Mouse (Mus musculus): ENCODE results near the gene Rnpep. TPM values are rescaled to one million over a fixed set of nuclear protein-coding genes. Genes with fewer than 3 reads are reported as not detected.
A peak's percentile ranks its signal among the peaks of the same experiment; 100 is the strongest.
"Not testable (repeated sequence)": the region's sequence is repeated elsewhere in the genome, so short reads cannot be mapped to it uniquely, and the experiment has no call there.

Rnpep gene
- polyA plus RNA-seq, 1 experiment from 2014 or later: 70.0 TPM

DNA sequence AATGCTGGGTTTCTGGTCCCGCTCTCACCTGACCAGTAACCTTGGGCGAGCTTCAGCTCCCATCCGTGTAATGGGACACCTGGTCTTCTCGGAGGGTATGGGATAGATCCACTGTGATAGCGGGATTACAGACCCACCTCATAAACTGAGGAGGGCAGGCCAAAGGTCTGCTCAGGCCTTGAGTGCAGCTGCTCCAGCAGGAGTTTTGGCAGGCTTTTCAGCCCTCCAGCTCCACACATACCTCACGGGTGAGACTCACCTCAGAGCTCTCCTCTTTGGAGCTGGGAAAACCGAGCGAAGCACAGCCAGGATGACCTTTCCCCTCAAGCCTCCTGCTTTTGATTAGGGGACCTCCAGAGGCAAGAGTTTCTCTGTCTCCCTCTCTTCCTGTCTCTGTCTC lies 32.5 kb downstream of the Rnpep start:
- Histone ChIP-seq H3K4me1 (peaks cover 38% of the 10 kb centered on the region), H3K27ac (peak overlapping the region; percentile 17; the same call in 1 of the 2 replicates), H3K4me3 (no peak overlapping the region), H3K27me3 (ENCODE audit: insufficient read depth, poor library complexity, severe bottlenecking) (peaks cover 78% of the 10 kb centered on the region), H3K36me3 (no peaks in the 10 kb centered on the region), H3K9me3 (no peaks in the 10 kb centered on the region)
- WGBS: 75% methylated on average over 8 of the region's 8 CpGs
- no peak for DNase-seq (ENCODE audit: low spot score)

DNA sequence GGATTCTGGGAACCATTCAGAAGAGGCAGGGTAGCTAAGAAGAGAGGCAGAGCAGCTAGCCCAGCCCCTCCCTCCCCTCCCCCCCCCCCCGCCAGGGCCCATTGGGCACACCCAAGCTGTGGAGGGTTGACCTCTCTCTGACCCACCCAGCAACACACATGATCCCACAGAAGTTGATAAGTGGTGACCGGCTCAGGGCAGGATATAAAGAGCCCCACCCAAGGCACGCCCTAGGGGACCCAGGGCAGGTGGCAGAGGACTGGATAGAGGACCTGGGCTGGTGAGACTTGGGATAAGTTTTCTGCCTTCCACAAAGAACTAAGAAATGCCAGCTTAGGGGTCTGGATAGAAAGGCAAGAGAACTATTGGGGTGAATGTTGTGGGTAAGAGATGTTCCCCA lies 33.2 kb downstream of the Rnpep start:
- Histone ChIP-seq H3K27me3 (ENCODE audit: insufficient read depth, poor library complexity, severe bottlenecking) (peaks cover 72% of the 10 kb centered on the region), H3K9me3 (no peaks in the 10 kb centered on the region), H3K4me3 (no peak overlapping the region), H3K27ac (no peak overlapping the region), H3K36me3 (no peaks in the 10 kb centered on the region), H3K4me1 (peaks cover 38% of the 10 kb centered on the region)
- DNase-seq (ENCODE audit: low spot score): peak; percentile 80
- 58% methylated on average over 2 of the region's 3 CpGs for WGBS

DNA sequence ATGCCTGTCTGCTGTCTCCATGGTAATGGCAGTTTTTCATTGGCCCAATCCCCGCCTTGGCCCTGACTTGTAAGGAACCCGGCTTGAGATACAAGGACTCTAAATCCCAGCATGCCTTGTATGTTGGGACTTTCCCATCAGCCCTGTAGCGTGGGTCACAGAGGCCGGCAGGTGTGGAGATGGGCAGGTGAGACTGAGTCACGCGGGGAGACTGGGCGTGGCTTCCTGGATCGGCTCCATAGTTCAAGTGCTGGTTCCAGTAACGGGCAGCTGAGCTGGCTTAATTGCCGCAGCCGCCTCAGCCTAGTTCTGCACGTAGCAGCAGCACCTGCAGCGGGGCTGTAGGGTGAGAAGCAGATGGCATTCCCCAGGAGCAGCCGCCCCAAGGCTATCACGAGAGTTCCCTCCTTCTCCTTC lies 35.4 kb downstream of the Rnpep start:
- no peaks in the 10 kb centered on the region for H3K36me3 ChIP-seq
- H3K9me3 ChIP-seq: no peaks in the 10 kb centered on the region
- WGBS: 10% methylated on average over 15 of the region's 15 CpGs
- H3K4me3 ChIP-seq: peak overlapping the region; percentile 46
- peaks cover 34% of the 10 kb centered on the region for H3K4me1 ChIP-seq
- no peak overlapping the region for H3K27ac ChIP-seq
- no peak for DNase-seq (ENCODE audit: low spot score)
- H3K27me3 ChIP-seq (ENCODE audit: insufficient read depth, poor library complexity, severe bottlenecking): peaks cover 57% of the 10 kb centered on the region

DNA sequence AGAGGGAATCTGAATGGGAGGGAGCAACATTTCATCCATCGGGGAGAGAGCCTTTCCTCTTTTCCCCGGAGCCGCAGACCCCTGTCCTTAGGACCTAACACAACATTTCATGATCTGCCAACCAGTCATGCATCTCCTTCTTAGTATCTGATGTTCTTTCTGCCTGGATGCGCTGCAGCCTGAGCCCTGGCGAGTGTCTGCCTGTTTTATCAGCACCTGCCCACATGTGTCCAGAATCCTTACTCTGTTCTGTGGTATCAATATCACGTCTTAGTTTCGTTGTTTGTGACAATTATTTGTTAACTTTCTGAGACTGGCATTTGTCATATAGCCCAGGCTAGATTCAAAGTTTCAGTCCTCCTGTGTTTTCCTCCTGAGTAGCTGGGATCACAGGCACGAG lies 39.9 kb downstream of the Rnpep start:
- H3K27me3 ChIP-seq (ENCODE audit: insufficient read depth, poor library complexity, severe bottlenecking): peaks cover 35% of the 10 kb centered on the region
- no peaks in the 10 kb centered on the region for H3K36me3 ChIP-seq
- WGBS: 79% methylated on average over 8 of the region's 8 CpGs
- DNase-seq (ENCODE audit: low spot score): no peak
- no peaks in the 10 kb centered on the region for H3K9me3 ChIP-seq
- no peak overlapping the region for H3K4me3 ChIP-seq
- H3K4me1 ChIP-seq: peaks cover 5% of the 10 kb centered on the region; the same call in 1 of the 2 replicates
- H3K27ac ChIP-seq: no peak overlapping the region

DNA sequence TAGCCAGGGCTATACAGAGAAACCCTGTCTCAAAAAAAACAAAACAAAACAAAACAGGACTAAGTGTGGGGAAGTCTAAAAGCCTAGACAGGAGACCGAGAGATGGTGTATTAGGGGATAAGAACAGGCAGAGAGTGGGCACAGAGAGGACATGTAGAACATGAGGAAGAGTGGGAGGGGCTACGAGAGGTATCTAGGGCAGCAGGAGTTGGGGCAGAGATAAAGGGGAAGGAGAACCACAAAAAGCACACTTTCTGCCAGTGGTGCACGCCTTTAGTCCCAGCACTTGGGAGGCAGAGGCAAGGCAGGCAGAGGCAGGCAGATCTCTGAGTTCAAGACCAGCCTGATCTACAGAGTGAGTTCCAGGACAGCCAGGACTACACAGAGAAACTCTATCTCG lies 43.7 kb downstream of the Rnpep start:
- not testable (repeated sequence) for DNase-seq (ENCODE audit: low spot score); H3K27me3 ChIP-seq (ENCODE audit: insufficient read depth, poor library complexity, severe bottlenecking); H3K27ac ChIP-seq; H3K36me3 ChIP-seq; H3K4me3 ChIP-seq; H3K9me3 ChIP-seq; H3K4me1 ChIP-seq
- 72% methylated on average over 4 of the region's 4 CpGs for WGBS

DNA sequence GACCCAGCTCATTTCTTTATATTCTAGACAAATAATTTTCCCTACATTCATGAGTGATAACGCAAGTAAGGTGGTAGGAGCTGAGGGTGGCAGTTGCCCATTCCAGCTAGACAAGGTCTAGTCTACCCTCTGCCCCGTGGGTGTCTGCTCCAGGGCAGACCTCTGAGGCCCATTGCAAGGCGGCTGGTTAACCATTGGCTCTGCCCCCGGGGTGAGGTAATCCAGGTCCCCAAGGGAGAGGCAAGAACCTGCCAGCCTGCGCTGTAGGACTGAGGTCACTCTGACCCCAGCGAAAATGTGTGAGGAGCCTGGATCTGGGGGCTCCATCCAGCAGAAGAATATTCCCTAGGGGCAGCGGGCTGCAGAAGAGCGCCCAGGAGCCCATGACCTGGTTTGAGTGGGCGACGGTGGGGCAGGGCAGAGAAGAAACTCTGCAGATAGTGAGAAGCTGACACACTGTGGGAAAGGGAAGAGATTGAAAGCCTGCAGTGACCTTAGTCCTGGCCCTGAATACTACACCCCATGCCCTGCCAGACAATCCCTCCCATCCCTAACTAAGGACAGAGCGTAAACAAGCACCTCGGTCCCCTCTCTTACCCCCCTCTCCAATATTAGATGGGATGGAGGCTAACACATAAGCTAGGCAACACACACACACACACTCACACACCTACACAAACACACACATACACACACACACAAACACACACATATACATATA lies 46.6 kb downstream of the Rnpep start:
- WGBS: 69% methylated on average over 12 of the region's 12 CpGs

DNA sequence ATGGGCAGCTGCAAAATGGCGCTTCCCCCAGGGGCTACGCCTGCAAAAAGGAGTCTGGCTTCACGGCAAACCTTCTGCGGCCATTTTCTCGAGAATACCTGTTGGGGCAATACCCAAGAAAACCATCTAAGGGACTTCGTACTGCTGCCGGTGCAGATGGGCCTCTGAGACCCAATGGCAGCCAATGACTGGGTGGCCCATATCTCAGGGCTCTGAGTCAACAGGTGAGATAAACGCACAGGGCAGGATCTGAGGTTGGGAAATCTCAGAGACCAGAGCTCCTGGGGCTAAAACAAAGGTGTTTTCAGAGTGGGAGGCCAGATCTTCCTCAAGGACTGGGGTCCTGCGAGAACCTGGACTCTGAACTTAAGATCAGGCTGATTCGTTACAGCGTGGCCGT lies 49.1 kb downstream of the Rnpep start:
- Histone ChIP-seq H3K36me3 (no peaks in the 10 kb centered on the region), H3K27me3 (ENCODE audit: insufficient read depth, poor library complexity, severe bottlenecking) (peaks cover 10% of the 10 kb centered on the region; the same call in 1 of the 2 replicates), H3K4me1 (no peaks in the 10 kb centered on the region), H3K9me3 (no peaks in the 10 kb centered on the region), H3K27ac (no peak overlapping the region), H3K4me3 (no peak overlapping the region)
- no peak for DNase-seq (ENCODE audit: low spot score)
- 81% methylated on average over 12 of the region's 12 CpGs for WGBS

More for the DNA sequence above, 46.6 kb downstream of the Rnpep start:
- Histone ChIP-seq H3K9me3 (no peaks in the 10 kb centered on the region), H3K4me3 (no peak overlapping the region), H3K4me1 (no peaks in the 10 kb centered on the region), H3K36me3 (no peaks in the 10 kb centered on the region), H3K27me3 (ENCODE audit: insufficient read depth, poor library complexity, severe bottlenecking) (peaks cover 10% of the 10 kb centered on the region; the same call in 1 of the 2 replicates), H3K27ac (no peak overlapping the region)
- DNase-seq (ENCODE audit: low spot score): no peak

DNA sequence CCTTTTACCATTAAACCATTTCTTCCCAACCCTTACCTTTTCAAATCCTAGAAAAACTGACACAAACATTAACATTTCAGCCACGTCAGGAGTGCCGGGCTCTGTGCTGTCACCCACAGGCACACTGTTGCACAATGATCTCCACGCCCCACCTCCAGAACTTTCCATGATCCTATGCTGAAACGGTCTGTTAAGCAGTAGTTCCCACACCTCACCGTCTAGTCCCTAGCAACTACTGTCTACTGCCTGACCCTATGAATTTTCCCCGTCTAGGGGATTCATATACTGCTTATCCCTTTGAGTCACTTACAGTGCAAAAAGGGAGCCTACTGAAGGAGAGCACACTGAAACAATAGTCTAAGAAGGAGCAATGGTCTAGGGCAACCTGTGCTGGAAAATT lies 49.9 kb downstream of the Rnpep start:
- WGBS: 84% methylated on average over 6 of the region's 6 CpGs
- H3K9me3 ChIP-seq: no peaks in the 10 kb centered on the region

DNA sequence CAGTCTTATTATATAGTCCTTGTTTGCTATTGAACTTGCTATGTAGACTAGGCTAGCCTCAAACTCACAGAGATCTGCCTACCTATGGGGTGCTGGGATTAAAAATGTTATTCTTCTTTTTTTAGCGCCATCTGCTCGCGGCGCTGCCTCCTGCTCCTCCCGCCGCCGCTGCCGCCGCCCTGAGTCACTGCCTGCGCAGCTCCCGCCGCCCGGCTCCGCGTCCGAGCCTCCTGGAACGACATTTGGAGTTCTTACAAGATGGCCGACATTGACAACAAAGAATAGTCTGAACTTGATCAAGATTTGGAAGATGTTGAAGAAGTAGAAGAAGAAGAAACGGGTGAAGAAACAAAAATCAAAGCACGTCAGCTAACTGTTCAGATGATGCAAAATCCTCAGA lies 52.0 kb downstream of the Rnpep start:
- peaks cover 20% of the 10 kb centered on the region; the same call in 1 of the 2 replicates for H3K27me3 ChIP-seq (ENCODE audit: insufficient read depth, poor library complexity, severe bottlenecking)
- not testable (repeated sequence) for H3K36me3 ChIP-seq; H3K9me3 ChIP-seq; DNase-seq (ENCODE audit: low spot score); H3K27ac ChIP-seq; H3K4me3 ChIP-seq; H3K4me1 ChIP-seq
- WGBS: 59% methylated on average over 20 of the region's 20 CpGs

More for the DNA sequence above, 49.9 kb downstream of the Rnpep start:
- H3K27me3 ChIP-seq (ENCODE audit: insufficient read depth, poor library complexity, severe bottlenecking): peaks cover 10% of the 10 kb centered on the region; the same call in 1 of the 2 replicates
- no peak overlapping the region for H3K4me3 ChIP-seq
- H3K4me1 ChIP-seq: no peaks in the 10 kb centered on the region
- H3K27ac ChIP-seq: no peak overlapping the region
- H3K36me3 ChIP-seq: no peaks in the 10 kb centered on the region
- DNase-seq (ENCODE audit: low spot score): no peak

DNA sequence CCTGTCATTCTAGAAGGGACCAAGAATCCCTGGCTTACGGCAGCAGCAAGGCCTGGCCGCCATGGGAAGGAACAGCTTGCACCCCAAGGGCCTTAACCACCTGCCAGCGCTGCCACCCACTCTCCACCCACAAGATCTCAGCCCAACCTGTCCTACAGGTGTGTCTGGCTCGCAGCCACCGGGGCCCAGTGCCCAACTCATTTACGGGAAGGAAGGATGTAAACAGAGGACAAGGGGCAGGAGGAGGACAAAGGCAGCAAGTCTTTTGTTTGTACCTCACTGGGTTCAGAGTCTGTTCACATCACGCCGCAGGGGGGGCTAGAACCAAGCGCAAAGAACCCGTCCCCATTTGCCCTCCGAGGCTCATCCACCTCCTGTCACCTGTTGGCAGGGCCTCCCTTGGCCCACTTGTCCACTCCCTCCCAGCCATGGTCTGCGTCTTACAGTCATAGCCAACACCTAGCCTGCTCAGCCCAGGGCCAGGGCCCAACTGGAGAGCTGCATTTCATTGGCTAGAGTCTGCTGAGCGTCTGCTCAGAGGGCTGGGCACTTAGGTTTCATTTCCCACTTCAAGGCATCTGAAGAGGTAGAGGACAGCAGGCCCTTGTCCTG lies 56.4 kb downstream of the Rnpep start:
- Histone ChIP-seq H3K27me3 (ENCODE audit: insufficient read depth, poor library complexity, severe bottlenecking) (peaks cover 30% of the 10 kb centered on the region), H3K9me3 (no peaks in the 10 kb centered on the region), H3K4me1 (0 out of 2 replicates have a peak, but pooled peaks cover 2% of the 10 kb centered on the region), H3K4me3 (no peak overlapping the region), H3K27ac (no peak overlapping the region), H3K36me3 (no peaks in the 10 kb centered on the region)
- WGBS: 86% methylated on average over 13 of the region's 13 CpGs
- no peak for DNase-seq (ENCODE audit: low spot score)

DNA sequence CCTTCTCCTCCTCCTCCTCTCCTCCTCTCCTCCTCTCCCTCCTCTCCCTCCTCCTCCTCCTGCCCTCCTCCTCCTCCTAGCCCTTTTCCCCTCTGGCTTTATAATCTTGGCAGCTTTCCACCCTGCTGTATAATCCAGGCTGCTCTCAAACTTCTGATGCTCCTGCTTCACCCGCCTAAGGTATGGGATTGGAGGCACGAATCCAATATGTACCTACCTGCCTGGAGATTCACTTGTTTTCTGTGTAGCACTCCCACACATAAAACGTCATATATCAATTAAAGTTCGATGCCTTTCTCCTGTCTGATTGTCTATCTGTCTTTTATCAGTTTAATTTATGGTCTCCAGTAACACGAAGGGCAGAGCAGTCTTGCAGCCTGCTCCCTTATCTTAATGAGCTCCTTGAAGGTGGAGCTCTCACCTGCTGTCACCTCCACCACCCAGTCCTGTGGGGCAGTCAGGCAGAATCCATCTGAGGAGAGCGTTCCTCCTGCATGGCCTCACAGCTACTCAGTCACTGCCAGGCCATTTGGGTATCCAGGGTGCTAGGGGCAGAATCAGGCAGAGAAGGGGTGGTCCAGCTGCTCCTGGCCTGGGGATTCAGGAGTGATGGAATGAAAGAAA lies 58.8 kb downstream of the Rnpep start:
- DNase-seq (ENCODE audit: low spot score): no peak
- H3K36me3 ChIP-seq: no peaks in the 10 kb centered on the region
- H3K27me3 ChIP-seq (ENCODE audit: insufficient read depth, poor library complexity, severe bottlenecking): peaks cover 30% of the 10 kb centered on the region
- 52% methylated on average over 6 of the region's 6 CpGs for WGBS
- no peaks in the 10 kb centered on the region for H3K9me3 ChIP-seq
- H3K4me3 ChIP-seq: no peak overlapping the region
- H3K27ac ChIP-seq: no peak overlapping the region
- H3K4me1 ChIP-seq: 0 out of 2 replicates have a peak, but pooled peaks cover 2% of the 10 kb centered on the region

DNA sequence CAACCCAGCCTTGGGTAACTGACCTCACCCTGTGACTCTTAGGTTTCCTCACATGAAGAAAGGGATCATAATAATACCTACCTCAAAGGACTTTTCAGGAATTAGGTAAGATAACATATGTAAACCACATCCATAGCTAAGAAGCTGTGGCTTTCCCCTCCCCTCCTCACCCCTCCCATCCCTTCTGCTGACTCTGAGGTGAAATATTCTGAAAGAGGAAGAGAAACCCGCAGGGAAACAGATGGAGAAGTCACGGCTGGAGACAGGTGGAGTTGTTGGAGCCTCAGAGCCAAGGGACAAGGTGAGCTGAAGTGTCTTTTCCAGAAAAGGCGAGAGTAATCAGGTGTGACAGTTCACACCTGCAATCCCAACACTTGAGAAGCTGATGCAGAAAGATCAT lies 59.7 kb downstream of the Rnpep start:
- H3K27me3 ChIP-seq (ENCODE audit: insufficient read depth, poor library complexity, severe bottlenecking): peaks cover 30% of the 10 kb centered on the region
- H3K36me3 ChIP-seq: no peaks in the 10 kb centered on the region
- H3K9me3 ChIP-seq: no peaks in the 10 kb centered on the region
- no peak overlapping the region for H3K27ac ChIP-seq
- WGBS: 72% methylated on average over 3 of the region's 3 CpGs
- no peak overlapping the region for H3K4me3 ChIP-seq
- 0 out of 2 replicates have a peak, but pooled peaks cover 2% of the 10 kb centered on the region for H3K4me1 ChIP-seq
- no peak for DNase-seq (ENCODE audit: low spot score)

DNA sequence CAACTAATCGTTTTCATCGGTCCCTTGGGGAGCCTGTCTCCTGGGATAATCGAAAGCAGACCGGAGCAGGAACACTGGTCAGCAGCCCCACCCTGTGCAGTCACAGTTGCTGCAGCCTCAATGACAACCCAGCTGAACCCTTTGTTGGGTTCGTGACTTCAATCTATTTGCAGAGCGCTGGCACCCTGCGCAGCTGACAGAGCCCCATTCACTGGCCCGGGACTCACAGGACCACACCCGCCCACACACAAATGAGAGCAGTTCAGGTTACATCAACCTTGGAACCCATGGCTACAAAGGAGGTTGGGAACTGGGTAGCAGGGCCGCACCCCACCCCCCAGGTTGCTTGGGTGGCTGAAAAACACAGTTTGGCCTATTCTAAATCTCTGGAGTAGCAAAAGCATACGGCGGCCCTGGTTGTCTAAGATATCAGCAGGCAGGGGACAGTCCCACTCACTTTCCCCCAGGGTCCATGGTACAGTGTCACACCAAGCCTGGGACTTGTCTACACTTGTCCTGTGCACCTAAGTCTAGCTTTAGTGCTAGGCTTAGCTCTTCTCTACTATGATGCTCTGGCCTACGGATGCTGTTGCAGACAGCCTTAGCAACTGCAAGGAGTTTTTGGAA lies 66.2 kb downstream of the Rnpep start:
- H3K27me3 ChIP-seq (ENCODE audit: insufficient read depth, poor library complexity, severe bottlenecking): no peaks in the 10 kb centered on the region
- H3K27ac ChIP-seq: no peak overlapping the region
- no peak for DNase-seq (ENCODE audit: low spot score)

More for the DNA sequence above, 66.2 kb downstream of the Rnpep start:
- Histone ChIP-seq H3K36me3 (no peaks in the 10 kb centered on the region), H3K9me3 (no peaks in the 10 kb centered on the region), H3K4me1 (peaks cover 4% of the 10 kb centered on the region; the same call in 1 of the 2 replicates), H3K4me3 (no peak overlapping the region)
- 62% methylated on average over 13 of the region's 13 CpGs for WGBS

Data from heart, embryonic 10.5 days (tissue).